Mouse (Mus musculus) layer of hippocampus, adult 2 months (tissue): ENCODE data around the gene Tmco1. TPM values are rescaled to one million over a fixed set of nuclear protein-coding genes. Genes with fewer than 3 reads are reported as not detected.

Source experiments
- DNase-seq, 2 experiments: peaks; one replicate each; pipeline ENCODE4 v3.0.0; 2022; ENCODE audit warnings: low spot score in 2 of 2
- H3K27ac ChIP-seq: fragments of 200-600 bp; 2 replicates; pipeline ENCODE4 v1.8.1; 2022
- H3K4me3 ChIP-seq: fragments of 200-600 bp; 2 replicates; pipeline ENCODE4 v1.8.1; 2022; ENCODE audit warnings: mild to moderate bottlenecking
- CTCF ChIP-seq: fragments of 200-600 bp; conservative IDR thresholded peaks from 2 replicates; pipeline ENCODE4 v1.8.1; 2022; ENCODE audit warnings: antibody characterized with exemption, mild to moderate bottlenecking, moderate library complexity
- total RNA-seq, 2 experiments: library from RNA; stranded (reverse); gene quantifications; 2 replicates each; pipeline ENCODE4 v1.2.3; 2021

Gene Tmco1
- total RNA-seq, 2 experiments from 2014 or later, result 49.6 to 50.4 TPM

GRCm38 (mm10) chr1:167288665-167289538, 19.3 kb upstream of the Tmco1 start:
- Histone ChIP-seq H3K27ac (no peak overlapping the region), H3K4me3 (no peak overlapping the region)
- no peak for DNase-seq
- TF ChIP-seq CTCF, result no peak

GRCm38 (mm10) chr1:167289567-167290262, 18.5 kb upstream of the Tmco1 start:
- no peak overlapping the region for H3K27ac ChIP-seq
- no peak for DNase-seq
- no peak overlapping the region for H3K4me3 ChIP-seq
- 0 out of 2 replicates have a peak, but pooled peaks have one; percentile 11 for TF ChIP-seq CTCF

GRCm38 (mm10) chr1:167290263-167290592, 17.9 kb upstream of the Tmco1 start:
- TF ChIP-seq CTCF, result no peak
- Histone ChIP-seq H3K27ac (no peak overlapping the region), H3K4me3 (no peak overlapping the region)
- no peak for DNase-seq

GRCm38 (mm10) chr1:167291610-167292009, 16.6 kb upstream of the Tmco1 start:
- no peak overlapping the region for H3K4me3 ChIP-seq
- TF ChIP-seq CTCF, result no peak
- DNase-seq, result no peak
- no peak overlapping the region for H3K27ac ChIP-seq

- no peak overlapping the region for H3K27ac ChIP-seq
- no peak for TF ChIP-seq CTCF
- no peak for DNase-seq
- H3K4me3 ChIP-seq, result no peak overlapping the region
Observed at GRCm38 (mm10) chr1:167292447-167292846, 15.7 kb upstream of the Tmco1 start.

GRCm38 (mm10) chr1:167295679-167296402, 12.3 kb upstream of the Tmco1 start:
- no peak overlapping the region for H3K4me3 ChIP-seq
- TF ChIP-seq CTCF, result no peak
- no peak for DNase-seq
- no peak overlapping the region for H3K27ac ChIP-seq

GRCm38 (mm10) chr1:167300122-167300521, 8.1 kb upstream of the Tmco1 start:
- TF ChIP-seq CTCF, result no peak
- no peak for DNase-seq
- Histone ChIP-seq H3K4me3 (no peak overlapping the region), H3K27ac (no peak overlapping the region)

GRCm38 (mm10) chr1:167305501-167306137, 2.6 kb upstream of the Tmco1 start:
- no peak for DNase-seq

GRCm38 (mm10) chr1:167306451-167307240, 1.5 kb upstream of the Tmco1 start:
- TF ChIP-seq CTCF, result peak; percentile 74
- H3K4me3 ChIP-seq, result no peak overlapping the region
- peak; percentile 18 to 28 for DNase-seq
- H3K27ac ChIP-seq, result no peak overlapping the region

More at GRCm38 (mm10) chr1:167305501-167306137, 2.6 kb upstream of the Tmco1 start:
- H3K4me3 ChIP-seq, result no peak overlapping the region
- TF ChIP-seq CTCF, result no peak
- no peak overlapping the region for H3K27ac ChIP-seq

GRCm38 (mm10) chr1:167307674-167308073, 504 bp upstream of the Tmco1 start:
- no peak for DNase-seq

GRCm38 (mm10) chr1:167312367-167312766, 4.2 kb downstream of the Tmco1 start:
- H3K27ac ChIP-seq, result no peak overlapping the region
- no peak overlapping the region for H3K4me3 ChIP-seq
- no peak for DNase-seq
- no peak for TF ChIP-seq CTCF

More at GRCm38 (mm10) chr1:167307674-167308073, 504 bp upstream of the Tmco1 start:
- H3K4me3 ChIP-seq, result peak overlapping the region; percentile 98
- no peak overlapping the region for H3K27ac ChIP-seq
- no peak for TF ChIP-seq CTCF

- peak; percentile 28 for TF ChIP-seq CTCF
- Histone ChIP-seq H3K27ac (no peak overlapping the region), H3K4me3 (no peak overlapping the region)
- DNase-seq, result no peak
Observed at GRCm38 (mm10) chr1:167313220-167313619, 5.0 kb downstream of the Tmco1 start.
